Mouse (Mus musculus) testis, postnatal 14 days (tissue): ENCODE measurements around the gene Fam57b.
A peak's percentile ranks its signal among the peaks of the same experiment; 100 is the strongest.

Source experiments
- DNase-seq: peaks from one replicate; pipeline ENCODE4 v3.0.0; 2021; ENCODE audit warnings: low spot score

Gene Fam57b

DNA sequence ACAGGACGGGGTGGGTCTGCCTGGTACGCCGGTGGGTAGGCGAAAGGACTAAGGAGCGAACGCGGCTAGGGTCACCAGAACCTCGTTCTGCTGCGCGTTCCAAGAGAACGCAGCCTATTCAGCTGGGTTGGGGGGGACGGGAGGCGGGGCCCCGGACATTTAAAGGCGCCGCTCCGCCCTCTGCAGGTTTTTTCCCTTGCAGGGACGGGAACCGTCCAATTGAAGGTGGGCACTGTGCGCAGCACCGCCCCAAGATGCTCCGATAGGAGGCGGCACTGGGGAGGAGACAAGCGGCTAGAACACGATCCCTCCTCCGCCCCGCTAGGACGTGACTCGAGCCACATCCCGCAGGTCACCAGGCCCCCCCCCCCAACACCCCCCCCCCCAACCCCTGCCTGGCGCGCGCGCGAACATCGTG is 1.6 kb downstream of the Fam57b start:
- peak; percentile 94 for DNase-seq

DNA sequence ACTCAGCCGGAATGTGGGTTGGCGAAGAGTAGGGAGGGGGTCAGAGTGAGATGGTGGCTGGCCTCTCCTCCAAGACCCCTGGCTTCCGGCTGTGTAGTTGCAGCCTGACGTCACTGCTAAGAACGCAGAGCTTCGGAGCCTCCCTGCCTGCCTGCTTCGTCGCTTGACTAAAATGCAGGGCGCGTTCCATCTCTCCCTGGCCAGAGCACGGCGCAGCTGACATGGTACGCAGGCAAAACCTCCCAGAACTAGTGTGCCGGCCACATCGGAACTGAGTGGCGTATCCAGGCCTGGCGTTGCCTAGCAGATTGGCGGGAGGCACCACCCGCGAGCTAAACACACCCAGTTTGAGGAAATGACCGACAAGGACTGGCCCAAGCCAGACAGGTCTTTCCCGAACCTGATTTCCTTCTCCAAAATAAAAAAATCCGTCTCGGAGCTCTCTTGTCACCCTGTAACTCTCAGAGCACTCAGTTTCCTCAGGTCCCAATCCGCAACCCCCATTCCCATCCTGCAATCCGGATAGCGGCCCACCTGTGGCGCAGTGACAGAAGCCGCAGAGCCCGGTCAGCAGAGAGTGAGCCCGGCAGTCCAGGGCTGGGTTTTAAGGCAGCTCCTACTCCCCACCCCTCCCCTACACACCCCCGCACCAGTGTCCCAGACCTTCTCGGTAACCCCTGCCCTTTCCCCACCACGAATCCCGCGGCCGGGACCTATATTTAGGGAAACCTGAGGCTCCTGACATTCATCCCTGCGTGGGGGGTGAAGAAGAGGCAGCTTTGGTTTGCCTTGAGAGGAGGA is 2.2 kb downstream of the Fam57b start:
- DNase-seq = no peak

DNA sequence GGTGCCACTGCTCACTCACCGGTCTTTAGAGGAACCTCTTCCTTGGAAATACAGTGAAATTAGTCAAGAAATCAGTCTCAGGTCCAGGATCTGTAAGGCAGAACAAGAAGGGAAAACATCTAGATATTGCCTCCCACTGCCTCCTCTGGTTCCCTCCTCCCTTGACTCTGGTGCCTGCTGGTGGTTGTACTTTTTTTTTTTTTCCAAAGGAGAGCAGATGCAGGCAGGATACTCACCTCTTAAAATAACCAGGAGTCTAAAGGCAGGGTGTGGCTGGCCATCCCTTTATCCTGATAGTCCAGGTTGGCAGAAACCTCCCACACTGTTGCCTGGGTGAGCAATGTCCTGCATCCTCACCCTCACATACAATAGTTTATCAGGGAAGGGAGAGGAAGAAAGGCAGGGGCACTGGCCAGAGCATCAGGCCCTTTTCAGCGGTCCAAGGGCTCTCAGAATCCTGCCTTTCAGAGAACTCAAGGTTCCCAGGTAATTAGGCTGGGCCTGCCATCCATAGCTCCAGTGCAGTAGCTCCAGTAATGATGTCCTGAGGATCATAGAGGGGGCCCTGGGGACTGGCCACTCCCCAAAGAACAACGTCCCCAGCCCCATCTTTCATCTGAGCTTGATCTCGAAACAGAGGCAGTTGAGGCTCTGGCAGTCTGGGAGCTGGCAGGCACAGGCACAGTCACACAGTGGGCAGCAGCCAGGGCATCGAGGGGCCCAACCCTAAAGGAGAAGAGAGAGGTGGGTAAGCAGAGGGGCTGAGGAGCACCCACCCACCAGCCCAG is 3.0 kb downstream of the Fam57b start:
- no peak for DNase-seq

DNA sequence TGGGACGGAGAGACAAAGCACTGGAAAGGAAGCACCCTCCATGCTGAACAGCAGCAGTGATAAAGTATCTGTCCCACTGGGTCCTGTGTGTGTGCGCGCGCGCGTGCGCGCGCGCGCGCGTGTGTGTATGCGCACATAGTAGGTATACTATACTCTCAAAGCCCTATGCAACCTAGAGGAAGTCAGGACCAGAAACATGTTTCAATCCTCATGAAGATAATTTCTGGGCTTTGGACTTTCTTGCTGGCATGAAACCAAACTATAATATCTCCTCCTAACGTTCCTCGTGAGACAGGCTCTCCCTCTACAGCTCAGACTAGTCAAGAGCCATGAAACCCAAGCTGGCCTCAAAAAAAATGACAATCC is 3.6 kb downstream of the Fam57b start:
- DNase-seq = no peak

DNA sequence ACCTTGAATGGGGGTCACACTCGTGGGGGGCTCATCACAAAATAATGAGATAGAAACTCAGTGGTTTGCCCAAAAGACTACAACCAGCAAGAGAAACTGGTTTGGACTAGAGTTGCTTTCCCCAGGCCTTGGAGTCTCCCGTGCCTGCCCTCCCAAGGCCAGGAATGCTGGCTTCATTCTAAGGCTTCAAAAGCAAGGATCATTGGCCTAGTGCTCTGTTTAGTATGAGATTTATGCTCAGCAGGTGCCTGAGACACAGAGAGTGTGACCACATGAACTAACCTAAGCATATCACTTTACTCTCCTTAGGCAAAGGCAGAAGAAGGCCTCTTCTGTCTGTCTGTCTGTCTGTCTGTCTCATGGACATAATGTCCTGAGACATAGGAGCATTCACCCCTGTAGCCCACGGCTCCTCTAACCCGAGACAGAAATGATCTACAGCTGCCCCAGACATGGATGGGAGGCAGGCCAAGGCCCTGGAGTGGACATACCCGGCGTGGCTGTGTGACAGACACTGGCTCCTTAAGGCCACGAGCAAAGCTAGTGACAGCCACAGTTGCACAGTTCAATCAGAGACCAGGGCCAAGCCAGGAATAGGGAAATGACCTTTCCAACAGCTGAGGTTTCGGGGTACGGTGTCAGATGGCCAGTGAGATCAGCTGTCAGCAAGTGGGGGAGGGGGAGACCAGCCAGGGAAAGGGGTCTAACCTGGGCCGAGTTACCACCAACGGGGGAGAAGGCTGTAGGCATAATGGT is 4.8 kb downstream of the Fam57b start:
- DNase-seq = no peak

DNA sequence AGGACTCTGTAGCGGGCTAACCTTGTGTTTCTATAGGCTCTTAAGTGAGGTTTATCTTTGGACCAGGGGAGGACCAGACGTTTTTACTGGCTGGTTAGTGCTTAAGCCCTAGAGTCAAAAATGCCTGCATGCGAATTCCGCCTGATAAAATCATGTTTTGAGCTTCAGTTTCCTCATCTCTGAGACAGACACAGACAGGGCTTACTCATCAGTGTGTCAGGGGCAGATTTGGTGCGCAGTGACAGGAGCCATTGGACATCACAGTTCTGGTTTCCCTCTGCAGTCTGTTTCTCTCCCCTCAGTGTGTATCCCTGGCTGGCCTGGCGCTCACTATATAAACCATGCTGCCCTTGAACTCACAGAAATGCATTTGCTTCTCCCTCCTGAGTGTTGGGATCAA is 5.7 kb downstream of the Fam57b start:
- DNase-seq = no peak

DNA sequence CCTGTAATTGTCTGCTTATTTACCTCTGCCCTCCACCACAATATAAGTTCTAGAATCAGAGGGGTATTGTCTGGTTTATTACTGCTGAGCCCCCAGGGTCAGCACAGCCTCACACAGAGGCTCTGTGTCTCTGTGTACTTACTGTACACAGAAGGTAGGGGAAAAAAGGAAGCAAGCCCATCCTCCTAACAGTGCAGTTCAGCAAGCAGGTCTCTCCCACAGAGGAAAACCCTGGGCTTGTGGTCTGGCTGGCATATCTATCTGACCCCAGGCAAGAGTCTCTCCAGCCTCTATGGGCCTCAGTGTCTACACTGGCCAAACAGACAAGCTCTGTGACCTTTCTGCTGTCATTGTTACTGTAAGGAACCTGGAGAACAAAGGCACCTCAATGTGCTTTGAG is 6.3 kb downstream of the Fam57b start:
- no peak for DNase-seq

DNA sequence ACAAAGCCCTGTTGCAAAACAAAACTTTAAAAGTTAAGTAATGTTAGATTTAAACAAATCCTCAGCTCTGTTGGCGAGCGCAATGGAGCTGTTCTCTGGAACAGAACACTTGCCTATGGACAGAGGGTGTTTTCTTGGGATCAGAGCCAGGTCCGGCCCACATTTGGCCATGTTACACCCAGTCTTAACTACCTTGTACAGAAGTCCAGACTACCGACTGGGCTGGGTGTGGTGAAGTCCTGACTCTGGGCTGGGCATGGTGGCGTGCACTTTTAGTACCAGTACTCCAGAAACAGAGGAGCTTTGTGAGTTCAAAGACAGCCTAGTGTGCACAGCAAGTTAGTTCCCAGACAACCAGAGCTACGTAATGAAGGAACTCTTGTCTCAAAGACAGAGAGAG is 9.5 kb downstream of the Fam57b start:
- no peak for DNase-seq

DNA sequence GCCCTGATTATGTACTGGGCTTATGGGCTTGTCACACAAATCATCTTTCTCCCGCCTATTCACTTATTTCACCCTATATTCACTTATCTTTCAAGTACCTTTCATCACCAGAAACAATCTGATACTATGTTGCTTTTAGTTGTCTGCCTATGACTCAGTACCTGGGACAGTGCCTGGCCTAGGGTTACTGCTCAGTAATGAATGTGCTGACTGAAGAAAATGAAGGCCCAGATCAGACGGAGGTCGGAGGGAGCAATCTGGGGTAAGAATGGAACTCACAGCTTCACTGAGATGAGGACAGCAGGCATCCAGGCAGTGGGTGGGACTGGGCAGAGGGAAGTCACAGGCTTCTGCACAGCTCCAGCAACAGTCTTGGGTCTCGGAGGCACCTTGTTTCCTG is 9.9 kb downstream of the Fam57b start:
- no peak for DNase-seq

DNA sequence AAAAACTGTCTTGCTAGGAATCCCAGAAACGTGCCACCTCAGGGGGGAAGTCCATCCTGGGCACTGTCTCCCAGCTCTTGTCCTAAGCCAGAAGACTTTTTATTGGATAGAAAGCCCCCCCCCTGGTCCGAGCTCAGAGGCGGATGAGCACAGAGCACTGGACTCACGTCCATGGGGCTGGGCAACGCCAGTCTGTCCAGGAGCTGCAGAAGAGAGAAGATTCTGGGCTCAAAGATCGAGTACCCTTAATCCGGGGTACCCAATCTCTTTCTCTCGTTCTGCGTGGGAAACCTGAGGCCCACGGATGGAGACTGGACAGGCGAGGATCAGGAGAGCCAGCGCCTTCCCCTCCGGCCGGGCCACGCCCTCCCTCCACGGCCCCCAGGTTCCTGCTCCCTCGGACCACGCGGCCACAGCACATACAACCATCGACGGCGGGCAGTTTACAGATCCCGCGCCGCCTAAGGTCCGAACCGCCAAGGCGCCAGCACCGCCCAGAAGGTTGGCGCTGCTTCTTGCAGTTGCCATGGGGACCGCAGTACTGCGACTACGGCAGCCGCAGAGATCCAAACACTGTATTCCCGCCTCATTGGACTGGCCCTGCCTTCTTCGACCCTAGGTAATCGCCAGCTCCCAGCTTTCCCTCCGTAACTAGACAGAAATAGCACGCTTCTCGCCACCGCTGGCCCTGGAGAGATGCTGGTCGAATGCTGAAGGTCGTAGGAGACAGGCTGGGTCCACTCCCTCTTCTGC is 11.4 kb downstream of the Fam57b start:
- DNase-seq = peak; percentile 82

DNA sequence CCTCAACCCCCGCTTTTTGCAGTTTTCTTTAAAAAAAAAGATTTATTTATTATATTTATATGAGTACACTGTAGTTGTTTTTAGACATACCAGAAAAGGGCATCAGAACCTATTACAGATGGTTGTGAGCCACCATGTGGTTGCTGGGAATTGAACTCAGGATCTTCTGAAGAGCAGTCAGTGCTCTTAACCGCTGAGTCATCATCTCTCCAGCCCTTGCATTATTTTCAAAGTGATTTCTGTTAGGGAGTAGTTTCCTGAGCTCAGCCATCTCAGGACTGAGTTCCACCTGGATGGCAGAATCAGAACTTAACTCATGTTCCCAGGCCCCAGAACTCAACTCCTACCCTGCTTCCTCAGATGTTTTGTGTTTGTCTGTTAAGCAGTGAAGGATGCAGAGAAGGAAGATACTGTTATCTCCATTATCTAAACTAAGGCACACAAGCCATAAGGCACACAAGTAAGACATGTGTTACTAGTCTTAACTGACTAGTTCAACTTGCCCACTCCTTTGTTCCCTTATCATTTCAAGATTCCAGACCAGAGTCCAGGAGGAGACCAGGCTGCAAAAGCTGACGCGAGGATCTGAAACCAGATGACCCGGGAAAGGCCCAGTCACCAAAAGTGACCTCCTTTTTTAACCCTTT is 12.4 kb downstream of the Fam57b start:
- DNase-seq = no peak

DNA sequence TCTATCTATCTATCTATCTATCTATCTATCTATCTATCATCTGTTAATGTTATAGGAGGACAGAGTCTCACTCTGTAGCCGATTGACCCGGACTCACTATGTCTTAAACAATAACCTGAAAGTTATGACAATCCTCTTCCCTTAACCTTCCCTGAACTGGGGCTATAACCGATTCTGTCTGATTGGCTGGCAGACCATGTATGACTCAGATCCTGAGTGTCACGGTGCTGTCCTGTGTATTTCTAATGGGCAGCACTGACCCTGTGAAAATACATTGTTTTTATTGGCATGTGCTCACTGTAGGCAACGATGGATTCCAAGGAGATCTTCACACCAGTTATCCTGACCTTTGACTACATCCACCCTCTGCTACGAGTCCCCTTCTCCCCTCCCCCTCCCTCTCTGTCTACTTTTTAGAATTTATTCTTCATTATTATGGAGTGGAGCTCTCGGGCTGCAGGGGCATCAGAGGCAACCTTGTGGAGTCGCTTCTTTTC is 18.3 kb downstream of the Fam57b start:
- DNase-seq = no peak

DNA sequence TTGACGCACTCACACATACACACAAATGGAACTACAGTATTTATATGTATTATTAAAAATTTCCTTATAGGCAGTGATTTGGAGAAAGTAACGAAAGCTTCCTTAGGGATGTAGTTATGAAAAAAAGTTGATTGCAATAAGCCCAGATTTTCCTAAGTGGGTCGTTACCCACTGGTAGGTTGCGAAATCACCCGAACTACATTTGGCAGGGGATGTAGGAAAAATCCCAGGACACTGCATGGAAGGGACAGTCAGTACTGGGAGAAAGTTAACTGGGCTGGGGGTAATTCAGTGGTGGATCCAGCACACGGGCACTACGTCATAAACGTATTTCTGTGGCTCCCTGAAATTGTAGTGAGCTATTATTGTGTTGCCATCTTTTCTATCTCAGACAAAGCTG is 19.0 kb downstream of the Fam57b start:
- no peak for DNase-seq

DNA sequence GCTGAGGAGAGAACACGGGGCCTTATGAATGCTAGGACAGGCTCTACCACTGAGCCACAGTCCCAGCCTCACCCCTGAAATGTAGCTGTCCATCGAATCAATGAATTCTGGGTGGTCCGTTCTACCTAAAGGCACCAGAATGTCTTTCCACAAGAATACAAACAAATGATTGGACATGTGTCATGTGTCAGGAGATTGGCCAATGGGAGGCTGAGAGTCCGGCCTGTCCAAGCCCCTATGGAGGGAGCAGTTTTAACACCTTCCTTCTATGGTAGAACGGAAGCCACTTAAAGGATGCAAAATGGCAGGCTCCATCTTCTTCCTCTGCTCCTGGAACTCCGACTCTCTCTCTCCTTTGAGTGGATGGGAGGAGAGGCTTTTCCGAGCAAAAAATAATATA is 20.1 kb downstream of the Fam57b start:
- DNase-seq = no peak

DNA sequence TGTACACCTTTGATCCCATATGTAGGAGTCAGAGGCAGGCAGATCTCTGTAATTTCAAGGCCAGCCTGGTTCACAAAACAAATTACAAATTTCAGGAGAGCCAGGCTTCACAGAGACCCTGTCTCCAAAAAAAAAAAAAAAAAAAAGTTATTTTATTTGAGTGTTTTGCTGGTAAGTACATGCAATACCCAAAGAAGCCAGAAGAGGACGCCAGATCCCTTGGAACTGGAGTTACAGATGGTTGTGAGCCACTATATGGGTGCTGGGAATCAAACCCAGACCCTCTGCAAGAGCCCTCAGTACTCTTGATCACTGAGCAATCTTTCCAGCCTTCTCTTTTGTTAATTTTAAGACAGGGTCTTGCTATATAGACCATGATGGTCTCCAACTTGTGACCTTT is 21.4 kb downstream of the Fam57b start:
- DNase-seq = no peak

DNA sequence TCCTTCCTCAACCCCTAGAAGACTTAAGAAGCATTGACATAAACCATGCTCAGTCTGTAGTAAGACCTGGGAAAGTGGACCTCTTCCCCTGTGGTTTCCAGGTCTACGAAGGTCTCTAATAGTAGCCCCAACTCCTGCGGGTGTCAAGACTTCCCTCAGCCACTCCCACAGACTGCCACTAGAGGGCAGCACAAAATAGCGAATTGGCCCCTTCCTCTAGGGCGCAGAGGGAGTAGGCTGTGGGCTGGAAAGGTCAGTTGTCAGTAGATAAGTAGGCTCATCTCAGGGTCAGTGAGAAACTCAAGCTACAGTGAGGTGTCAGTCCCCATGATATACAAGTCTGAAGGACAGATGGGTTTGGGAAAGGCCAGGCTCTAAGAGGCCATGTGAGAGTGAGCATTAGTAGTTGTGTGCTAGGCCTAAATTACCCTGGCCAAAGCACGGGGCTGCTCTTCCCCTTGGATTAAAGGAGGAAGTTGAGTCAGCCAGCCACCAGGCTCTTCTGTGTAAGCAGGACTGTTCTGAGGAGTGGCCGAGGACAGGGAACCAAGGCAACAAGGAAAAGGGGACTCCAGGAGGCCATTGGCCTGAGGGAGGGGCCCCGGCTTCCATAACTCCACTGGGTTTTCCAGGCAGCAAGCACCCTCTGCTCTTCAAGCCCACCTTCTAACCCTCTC is 24.5 kb downstream of the Fam57b start:
- peak; percentile 66 for DNase-seq

DNA sequence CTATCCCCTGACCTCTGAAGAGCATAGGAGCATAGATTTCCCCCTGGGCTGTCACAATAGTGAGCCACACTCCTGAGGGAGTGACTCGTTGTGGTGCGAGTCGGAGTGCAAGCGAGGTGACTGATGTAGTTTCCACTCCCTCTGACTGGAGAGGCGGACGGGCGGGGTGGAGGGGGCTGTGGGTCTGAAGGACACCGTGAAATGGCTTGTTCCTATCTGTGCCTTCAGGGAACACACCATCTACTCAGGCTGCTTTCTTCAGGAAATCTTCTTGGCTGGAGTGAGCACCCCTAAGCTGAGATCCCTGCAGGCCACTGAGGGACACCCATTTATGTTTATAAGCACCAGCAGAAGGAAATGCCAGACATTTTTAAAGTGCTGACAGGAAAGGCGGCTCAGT is 25.3 kb downstream of the Fam57b start:
- DNase-seq = no peak

DNA sequence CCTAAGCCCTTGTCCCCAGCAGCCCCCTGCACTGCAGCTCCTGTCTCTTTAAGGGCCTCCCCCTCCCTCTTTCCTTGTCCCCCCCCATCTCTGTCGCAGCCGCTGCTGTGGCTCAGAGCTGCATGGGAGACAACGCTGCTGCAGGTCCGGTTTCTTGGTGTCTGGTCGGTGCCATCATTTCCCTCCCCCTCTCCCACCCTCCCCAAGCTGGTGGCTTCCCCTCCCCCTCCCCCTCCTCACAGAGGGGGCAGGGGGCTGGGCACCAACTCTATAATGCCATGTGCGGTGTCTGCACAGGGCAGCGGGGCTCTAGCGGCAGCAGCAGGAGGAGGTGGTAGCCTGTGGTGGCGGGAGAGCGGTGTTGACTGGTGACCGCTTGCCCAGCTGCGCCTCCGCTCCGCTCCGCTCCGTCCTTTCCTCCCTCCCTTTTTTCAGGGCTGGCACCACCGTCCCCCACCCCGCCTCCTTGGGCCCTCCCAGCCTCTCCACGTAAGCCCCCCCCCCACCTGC is 25.8 kb downstream of the Fam57b start:
- no peak for DNase-seq

DNA sequence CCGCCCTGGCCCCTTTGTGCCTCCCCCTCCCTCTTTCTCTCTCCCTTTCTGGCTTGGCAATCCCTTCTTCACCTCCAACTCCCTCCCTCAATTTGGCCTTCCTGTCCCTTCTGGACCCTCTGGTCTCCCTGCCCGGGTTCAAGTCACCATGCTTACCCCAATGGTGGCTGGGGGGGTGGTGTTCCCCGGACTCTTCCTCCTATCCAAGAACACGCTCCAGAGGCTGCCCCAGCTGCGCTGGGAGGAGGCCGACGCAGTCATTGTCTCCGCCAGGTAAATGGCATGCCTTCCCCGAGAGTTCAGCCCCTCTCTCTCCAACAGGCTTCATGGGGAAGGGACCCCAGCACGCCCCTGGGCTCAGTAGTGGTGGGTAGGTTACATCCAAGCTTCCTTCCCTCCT is 26.5 kb downstream of the Fam57b start:
- DNase-seq = no peak

DNA sequence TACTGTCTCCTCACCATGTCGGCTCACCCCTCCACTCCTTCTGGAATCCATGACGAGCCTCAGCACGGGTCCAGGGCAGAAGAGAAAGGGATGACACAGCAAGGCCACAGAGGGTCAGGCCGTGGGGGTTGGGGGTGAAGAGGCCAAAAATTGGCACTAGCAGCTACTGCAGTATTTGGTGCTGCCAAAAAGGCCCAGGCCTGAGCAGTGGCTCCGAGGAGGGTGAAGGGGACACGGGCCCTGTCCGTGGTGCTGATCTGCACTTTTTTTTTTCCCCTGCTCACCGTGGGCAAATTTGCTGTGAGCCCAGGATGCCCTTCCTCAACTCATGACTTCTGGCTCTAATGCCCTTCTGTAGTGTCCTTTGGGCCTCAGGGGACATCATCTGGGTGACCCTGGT is 27.9 kb downstream of the Fam57b start:
- DNase-seq = no peak

DNA sequence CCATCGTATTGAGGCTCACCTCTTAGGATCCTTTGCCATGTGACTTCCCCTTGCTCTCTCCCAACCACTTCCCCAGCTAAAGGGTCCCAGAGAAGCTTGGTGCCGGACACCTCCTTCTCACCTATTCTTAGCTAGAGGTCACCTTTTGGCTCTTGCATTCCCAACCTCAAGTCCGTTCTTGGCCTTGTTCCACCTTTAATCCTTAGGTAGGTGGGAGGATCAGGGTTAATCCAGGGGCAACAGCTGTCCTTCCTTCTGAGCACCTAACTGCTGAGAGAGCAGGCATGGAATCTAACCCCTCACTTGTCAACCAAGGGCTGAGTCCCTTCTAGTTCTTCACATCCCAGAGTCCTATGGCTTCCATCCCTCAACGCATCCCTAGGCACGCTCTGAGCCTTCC is 28.5 kb downstream of the Fam57b start:
- DNase-seq = no peak
